Mouse (Mus musculus) liver, embryonic 14.5 days (tissue): ENCODE data around the gene Glycam1.

Experiments used
- CTCF ChIP-seq: IDR thresholded peaks from 2 replicates; pipeline ENCODE4 v1.5.1; 2016; ENCODE audit warnings: antibody characterized with exemption, low read depth, control low read depth
- EP300 ChIP-seq: IDR thresholded peaks from 2 replicates; pipeline ENCODE4 v1.6.1; 2016; ENCODE audit warnings: antibody characterized with exemption, low read depth

- TF ChIP-seq CTCF (no peak), EP300 (no peak)
These were observed 29.1 kb downstream of the Glycam1 start for GRCm38 (mm10) chr15:103535786-103536185.
